Mouse (Mus musculus) gastrocnemius, postnatal 10 days (tissue): ENCODE measurements around the gene Edem3. TPM values are rescaled to one million over a fixed set of nuclear protein-coding genes. Genes with fewer than 3 reads are reported as not detected.
"Not testable (repeated sequence)": the region's sequence is repeated elsewhere in the genome, so short reads cannot be mapped to it uniquely, and the experiment has no call there.

Experiments used
- DNase-seq: peaks from one replicate; pipeline ENCODE4 v3.0.0; 2021; ENCODE audit warnings: mixed read lengths
- total RNA-seq, 2 experiments: library from RNA; stranded (reverse); gene quantifications; 2 replicates each; pipeline ENCODE4 v1.2.3; 2021

Edem3 gene
- total RNA-seq, 2 experiments from 2014 or later = 29.8 to 31.0 TPM

DNA sequence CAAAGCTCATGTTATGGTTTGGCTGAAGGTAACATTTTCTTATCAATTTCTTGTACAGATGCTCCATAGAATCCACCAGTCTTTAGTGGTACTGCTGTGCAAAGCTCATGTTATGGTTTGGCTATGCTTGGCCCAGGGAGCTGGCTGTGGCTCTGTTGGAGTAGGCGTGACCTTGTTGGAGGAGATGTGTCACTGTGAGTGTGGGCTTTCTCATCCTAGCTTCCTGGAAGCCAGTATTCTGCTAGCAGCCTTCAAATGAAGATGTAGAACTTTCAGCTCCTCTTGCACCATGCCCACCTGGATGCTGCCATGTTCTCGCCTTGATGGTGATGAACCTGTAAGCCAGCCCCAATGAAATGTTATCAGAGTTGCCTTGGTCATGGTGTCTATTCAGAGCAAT lies 5.3 kb upstream of the Edem3 start:
- DNase-seq = not testable (repeated sequence)

DNA sequence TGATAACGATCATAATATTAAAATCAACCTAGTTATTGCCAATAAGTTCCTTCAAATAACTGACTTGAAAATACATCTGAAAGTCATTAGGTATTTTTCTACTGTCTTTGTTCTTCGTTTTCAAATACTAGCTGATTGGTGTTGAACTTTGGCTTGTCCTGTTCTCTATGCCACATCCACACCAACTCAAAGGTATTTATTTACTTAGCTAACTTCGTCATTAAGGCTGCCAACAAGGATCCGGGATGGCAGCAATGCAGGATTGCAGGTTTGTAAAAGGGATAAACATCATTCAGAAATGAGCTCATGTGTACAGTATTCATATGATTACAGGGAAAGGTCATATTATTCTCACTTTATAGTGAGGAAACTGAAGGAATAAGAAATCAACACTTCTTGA lies 2.2 kb upstream of the Edem3 start:
- no peak for DNase-seq

- no peak for DNase-seq
These were observed 1.7 kb upstream of the Edem3 start for GRCm38 (mm10) chr1:151753374-151753929.

DNA sequence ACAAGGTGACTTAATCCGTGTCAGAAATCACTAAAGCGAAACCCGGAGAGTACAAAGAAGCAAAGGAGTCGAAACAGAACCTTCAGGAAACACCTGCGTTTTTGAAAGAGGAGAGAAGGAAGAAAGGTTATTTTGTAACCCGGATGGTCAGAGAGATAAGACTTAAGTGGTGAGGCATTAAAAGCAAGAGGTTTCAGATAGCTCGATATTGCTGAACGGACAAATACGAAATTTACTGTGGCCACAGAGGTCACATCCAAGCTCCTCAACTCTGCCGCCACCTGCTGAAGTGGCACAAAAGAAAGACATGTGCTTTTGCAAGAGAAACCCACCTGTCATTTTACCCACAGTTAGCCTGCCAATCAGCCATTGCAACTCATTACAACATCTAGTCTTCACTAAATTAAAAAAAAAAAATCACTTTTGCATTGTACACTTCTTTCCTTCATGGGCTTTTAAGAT lies 1.1 kb upstream of the Edem3 start:
- DNase-seq = no peak

DNA sequence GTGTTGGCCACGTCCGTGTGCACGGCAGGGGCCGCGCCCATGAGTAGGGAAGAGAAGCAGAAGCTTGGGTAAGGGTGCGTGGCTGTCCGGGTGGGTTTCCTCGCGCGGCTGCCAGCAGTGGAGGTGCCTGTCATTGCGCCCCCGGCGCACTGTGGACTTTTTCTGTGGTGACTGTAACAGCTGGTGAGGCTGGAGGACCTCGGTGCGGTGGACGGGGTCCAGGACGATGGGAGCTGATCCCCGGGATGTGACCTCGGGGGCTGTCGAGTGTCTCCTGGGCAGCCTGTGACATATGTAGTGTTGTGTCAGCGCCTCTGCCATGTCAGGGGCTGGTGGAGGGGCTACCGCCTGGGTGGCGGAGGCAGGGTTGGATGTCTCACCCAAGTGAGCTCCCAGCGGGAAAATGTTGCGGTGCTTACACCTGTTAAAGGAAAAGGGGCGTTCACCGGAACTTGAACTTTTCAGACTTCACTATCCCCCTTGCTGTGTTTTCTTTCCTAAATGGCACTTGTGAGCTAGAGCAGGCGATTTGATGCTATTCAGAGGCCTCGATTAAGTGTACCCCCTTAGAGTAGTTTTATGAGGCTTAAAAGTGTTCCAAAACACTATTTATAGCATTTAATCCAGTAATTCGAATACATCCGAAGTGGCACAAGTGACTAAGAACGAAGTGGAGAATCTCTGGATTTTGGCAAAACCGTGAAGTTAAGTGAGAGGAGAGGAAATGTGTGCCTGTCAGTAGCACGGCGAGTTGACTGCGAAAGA lies 671 bp downstream of the Edem3 start:
- peak; percentile 59 for DNase-seq

DNA sequence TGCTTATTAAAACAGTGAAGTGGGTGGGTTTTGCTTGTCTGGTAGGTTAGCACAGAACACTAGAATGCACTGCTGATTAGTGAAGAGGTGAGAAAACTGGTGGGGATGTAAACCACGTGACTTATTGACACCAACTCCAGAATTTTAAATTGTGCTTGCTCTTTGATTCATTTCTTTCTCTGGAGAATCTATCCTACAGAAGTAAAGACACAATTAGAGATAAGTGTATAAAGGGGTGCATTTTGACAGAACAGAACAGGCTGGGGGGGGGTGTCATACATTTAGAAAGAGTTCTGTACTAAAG lies 1.2 kb downstream of the Edem3 start:
- DNase-seq = no peak

GRCm38 (mm10) chr1:151758301-151758700 lies 3.1 kb downstream of the Edem3 start:
- no peak for DNase-seq

DNA sequence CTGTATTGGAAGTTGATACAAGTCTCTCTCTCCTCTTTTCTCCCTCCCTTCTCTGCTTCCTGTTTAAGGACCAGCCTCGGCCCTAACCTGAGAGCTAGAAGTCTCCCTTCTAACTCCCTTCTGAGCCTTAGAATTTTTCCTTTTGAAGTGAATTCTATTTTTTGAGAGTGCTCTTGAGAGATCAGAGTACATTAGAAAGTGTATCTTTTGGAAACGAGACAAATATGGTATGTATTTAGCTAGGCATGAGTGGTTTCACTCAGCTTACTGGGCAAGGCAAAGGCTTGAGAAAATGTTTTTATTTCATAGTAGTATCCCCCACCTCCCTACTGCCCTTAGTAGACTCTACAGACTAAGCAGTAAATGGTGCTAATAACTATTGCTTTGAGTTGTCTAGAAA lies 3.8 kb downstream of the Edem3 start:
- DNase-seq = no peak

- DNase-seq = no peak
These were observed 9.1 kb downstream of the Edem3 start for GRCm38 (mm10) chr1:151764236-151764635.

DNA sequence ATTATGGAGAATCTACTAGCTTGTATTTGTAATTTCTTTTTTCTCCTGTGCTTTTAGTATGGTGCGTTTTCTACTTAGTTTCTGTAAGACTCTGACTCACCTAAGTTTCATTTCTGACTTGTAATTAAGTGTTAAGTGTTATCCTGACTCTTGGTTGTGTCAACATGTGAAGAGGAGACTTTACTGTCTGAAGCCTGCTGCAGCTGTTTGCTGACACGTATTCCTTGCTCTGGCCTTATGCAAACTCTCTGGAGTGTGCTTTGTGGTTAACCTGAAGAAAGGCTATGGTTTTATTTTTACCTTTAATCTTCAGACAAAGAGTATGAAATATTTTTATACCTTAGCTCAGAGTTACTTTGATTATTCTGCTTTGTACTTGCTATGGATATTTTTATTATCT lies 11.0 kb downstream of the Edem3 start:
- DNase-seq = no peak

GRCm38 (mm10) chr1:151766976-151767654 lies 11.9 kb downstream of the Edem3 start:
- DNase-seq = no peak

- no peak for DNase-seq
These were observed 14.2 kb downstream of the Edem3 start for GRCm38 (mm10) chr1:151769200-151769913.

DNA sequence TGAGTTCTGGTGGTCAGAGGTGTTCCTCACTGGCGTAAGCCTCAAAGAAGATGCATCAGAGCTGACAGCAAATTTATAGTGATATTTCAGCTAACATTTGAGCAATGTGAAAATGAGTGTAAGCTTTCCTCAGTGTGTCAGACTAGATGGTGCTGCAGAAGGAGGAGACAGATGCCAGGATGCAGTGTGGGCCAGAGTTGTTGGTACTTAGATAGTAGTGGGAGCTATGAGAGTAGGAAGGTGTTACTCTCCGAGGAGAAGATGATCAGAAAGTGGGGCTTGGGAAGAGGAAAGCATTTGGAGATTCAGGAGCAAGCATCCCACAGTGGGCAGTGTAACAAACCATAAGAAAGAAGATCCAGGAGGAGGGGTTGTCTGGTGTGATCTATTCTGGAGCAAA lies 22.4 kb downstream of the Edem3 start:
- no peak for DNase-seq

GRCm38 (mm10) chr1:151778592-151778991 lies 23.4 kb downstream of the Edem3 start:
- no peak for DNase-seq

- DNase-seq = no peak
These were observed 24.1 kb downstream of the Edem3 start for GRCm38 (mm10) chr1:151779306-151779705.

DNA sequence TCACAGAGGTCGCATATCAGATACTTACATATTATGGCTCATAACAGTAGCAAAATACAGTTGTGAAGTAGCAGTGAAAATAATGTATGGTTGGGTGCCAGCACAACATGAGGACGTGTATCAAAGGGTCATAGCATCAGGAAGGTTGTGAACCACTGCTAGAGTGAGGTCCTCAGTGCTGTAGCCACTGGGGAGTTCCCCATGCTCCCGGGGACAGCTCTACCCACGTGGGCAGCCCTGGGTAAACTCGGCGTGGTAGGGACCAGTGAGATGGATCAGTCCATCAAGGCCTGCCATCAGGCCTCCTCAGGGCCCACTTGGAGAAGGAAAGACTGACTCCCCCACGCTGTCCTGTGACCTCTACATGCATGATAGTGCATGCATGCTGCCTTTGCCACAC lies 26.3 kb downstream of the Edem3 start:
- DNase-seq = no peak

DNA sequence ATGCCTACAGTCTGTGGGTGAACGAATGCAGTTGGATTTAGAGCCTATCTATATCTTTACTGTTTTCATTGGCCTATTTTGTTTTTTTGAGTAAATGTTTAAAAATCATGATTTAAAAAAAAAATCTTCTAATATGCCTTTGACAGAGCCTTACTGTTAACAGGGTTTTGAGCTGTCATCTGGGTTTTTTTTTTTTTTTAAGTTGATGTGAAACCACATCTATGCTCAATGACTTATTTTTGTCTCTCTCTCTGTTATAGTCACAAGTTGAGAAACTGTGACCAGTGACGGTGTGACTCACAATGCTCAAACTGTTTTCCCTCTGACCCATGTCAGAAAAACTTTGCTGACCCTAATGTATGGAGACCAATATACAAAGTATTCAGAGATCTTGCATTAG lies 28.2 kb downstream of the Edem3 start:
- DNase-seq = no peak

DNA sequence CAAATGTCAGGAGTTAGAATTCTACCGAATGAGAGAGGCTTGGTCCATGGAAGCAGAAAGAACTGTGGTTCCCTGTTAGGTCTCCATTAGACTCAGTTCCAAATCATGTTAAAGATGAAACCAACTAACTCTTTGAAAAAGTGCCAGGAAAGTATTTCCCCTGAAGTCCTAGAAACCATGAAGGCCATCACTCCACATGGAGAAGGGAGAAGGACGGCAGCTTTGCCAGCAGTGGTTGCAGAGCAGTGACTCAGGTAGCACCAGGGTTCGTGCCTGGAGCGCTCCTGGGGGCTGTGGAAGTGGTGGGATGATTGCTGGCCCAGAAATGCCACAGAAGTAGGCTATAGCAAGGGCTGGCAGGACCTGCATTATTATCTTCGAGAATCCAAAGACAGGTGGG lies 31.2 kb downstream of the Edem3 start:
- no peak for DNase-seq

DNA sequence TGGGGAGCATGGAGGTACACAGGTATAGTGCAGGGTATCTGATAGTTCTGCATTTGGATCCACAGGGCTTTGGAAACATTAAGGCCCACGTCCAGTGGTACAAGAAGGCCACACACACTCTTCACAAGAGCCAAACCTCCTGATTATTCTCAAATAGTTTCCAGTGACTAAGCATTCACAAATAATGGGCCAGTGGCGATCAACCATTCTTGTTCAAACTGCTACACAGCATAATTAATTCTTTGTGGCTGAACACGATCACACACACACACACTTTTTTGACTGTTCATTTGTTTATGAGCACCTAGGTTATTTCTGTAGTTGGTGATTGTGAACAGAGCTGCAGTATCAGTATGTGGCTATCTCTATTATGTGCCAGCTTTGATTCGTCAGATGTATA lies 34.0 kb downstream of the Edem3 start:
- no peak for DNase-seq

GRCm38 (mm10) chr1:151792076-151792475 lies 36.9 kb downstream of the Edem3 start:
- DNase-seq = not testable (repeated sequence)

DNA sequence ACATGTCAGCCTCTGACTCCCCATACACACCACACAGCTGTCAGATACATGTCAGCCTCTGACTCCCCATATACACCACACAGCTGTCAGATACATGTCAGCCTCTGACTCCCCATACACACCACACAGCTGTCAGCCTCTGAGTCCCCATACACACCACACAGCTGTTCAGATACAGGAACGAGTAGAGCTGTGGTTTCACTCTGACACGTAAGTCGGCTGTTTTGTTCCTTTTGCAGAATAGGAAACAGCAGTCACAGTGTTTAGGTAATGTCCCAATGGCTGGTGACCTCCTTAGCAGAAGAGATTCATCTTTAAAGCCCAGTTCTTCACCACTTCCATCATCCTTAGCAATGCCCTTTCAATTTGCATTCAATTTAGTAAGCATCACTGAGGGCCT lies 47.6 kb downstream of the Edem3 start:
- not testable (repeated sequence) for DNase-seq

DNA sequence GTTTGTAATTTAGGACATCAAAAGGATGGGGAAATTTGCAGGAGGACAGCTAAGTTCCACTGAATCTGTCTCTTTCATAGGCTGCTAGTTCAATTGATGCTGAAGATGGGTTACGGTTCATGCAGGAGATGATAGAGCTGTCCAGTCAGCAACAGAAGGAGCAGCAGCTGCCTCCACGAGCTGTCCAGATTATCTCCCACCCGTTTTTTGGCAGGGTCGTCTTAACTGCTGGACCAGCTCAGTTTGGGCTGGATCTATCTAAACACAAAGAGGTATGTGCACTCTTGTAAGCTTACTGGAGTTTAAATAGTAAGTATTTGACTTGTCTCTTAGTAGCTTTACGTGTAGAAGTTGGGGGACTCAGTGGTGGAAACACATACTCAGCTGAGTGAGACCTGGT lies 52.1 kb downstream of the Edem3 start:
- no peak for DNase-seq
